Mouse (Mus musculus) CH12.LX (cell line): ENCODE data around the gene Vkorc1l1. TPM values are rescaled to one million over a fixed set of nuclear protein-coding genes. Genes with fewer than 3 reads are reported as not detected.

Experiments
- DNase-seq: peaks from one replicate; pipeline ENCODE4 v3.0.0-alpha.2; 2013; ENCODE audit errors: extremely low read depth
- H3K27ac ChIP-seq: 2 replicates; pipeline ENCODE4 v1.5.1; 2012; ENCODE audit warnings: low read depth, mild to moderate bottlenecking, control low read depth, moderate library complexity; ENCODE audit not compliant: insufficient read depth
- H3K27me3 ChIP-seq: replicated peaks from 2 replicates; pipeline ENCODE3; 2012; ENCODE audit warnings: inconsistent platforms
- H3K36me3 ChIP-seq, 2 experiments: replicated peaks in 1 of 2; 2 replicates each; pipeline versions ENCODE3 to v1.6.1; 2012; ENCODE audit warnings: inconsistent platforms in 1 of 2, low read length in 1 of 2, mild to moderate bottlenecking in 1 of 2, mixed read lengths in 1 of 2, moderate library complexity in 1 of 2; ENCODE audit not compliant: control insufficient read depth in 1 of 2, insufficient read depth in 1 of 2
- H3K4me1 ChIP-seq, 2 experiments: 2 replicates each; pipeline ENCODE4 v1.6.1; 2012; ENCODE audit warnings: inconsistent platforms in 1 of 2, moderate library complexity in 1 of 2; ENCODE audit not compliant: insufficient read depth in 2 of 2, control insufficient read depth in 1 of 2
- H3K4me2 ChIP-seq: 2 replicates; pipeline ENCODE4 v1.6.1; 2012; ENCODE audit warnings: low read depth, mild to moderate bottlenecking, control low read depth; ENCODE audit not compliant: poor library complexity, insufficient read depth, severe bottlenecking
- H3K4me3 ChIP-seq, 3 experiments: fragments of 150-350 bp in 1 of 3; sonication (generic) in 1 of 3; replicated peaks in 1 of 3; 2 replicates each; pipeline versions ENCODE3 to v1.5.1; 2011 to 2012; ENCODE audit warnings: low read depth in 2 of 3, low read length in 2 of 3, mild to moderate bottlenecking in 2 of 3, moderate library complexity in 2 of 3, control low read depth in 1 of 3, improper control_type of control experiment in 1 of 3, inconsistent platforms in 1 of 3, mixed read lengths in 1 of 3; ENCODE audit not compliant: poor library complexity in 1 of 3
- H3K79me2 ChIP-seq: replicated peaks from 2 replicates; pipeline ENCODE4 v1.6.1; 2012; ENCODE audit warnings: mild to moderate bottlenecking, moderate library complexity; ENCODE audit not compliant: control insufficient read depth, poor library complexity, insufficient read depth, severe bottlenecking; ENCODE audit errors: extremely low read depth
- H3K9ac ChIP-seq: 2 replicates; pipeline ENCODE4 v1.6.1; 2012; ENCODE audit warnings: low read depth, mild to moderate bottlenecking, control low read depth, moderate library complexity; ENCODE audit not compliant: insufficient read depth
- H3K9me3 ChIP-seq: replicated peaks from 2 replicates; pipeline ENCODE3; 2012; ENCODE audit warnings: low read length, inconsistent platforms, mixed read lengths
- BHLHE40 ChIP-seq: IDR thresholded peaks from 2 replicates; pipeline ENCODE4 v1.6.1; 2011; ENCODE audit warnings: mild to moderate bottlenecking, low read depth, low read length, improper control_type of control experiment
- CHD1 ChIP-seq: IDR thresholded peaks from 2 replicates; pipeline ENCODE4 v1.6.1; 2012; ENCODE audit warnings: low read depth, low read length, improper control_type of control experiment, inconsistent platforms
- CHD2 ChIP-seq: IDR thresholded peaks from 2 replicates; pipeline ENCODE4 v1.6.1; 2011; ENCODE audit warnings: low read length, improper control_type of control experiment
- CTCF ChIP-seq, 2 experiments: IDR thresholded peaks in 1 of 2; conservative IDR thresholded peaks in 1 of 2; 2 replicates each; pipeline ENCODE4 v1.5.1; 2011 to 2012; ENCODE audit warnings: low read depth in 2 of 2, low read length in 2 of 2, improper control_type of control experiment in 1 of 2, inconsistent platforms in 1 of 2, mild to moderate bottlenecking in 1 of 2, moderate library complexity in 1 of 2
- E2F4 ChIP-seq: IDR thresholded peaks from 2 replicates; pipeline ENCODE4 v1.6.1; 2011; ENCODE audit warnings: low read depth, low read length, improper control_type of control experiment; ENCODE audit not compliant: insufficient replicate concordance
- ELF1 ChIP-seq: IDR thresholded peaks from 2 replicates; pipeline ENCODE4 v1.6.1; 2014; ENCODE audit warnings: low read depth, mild to moderate bottlenecking, inconsistent platforms, low read length, improper control_type of control experiment
- EP300 ChIP-seq: IDR thresholded peaks from 2 replicates; pipeline ENCODE4 v1.6.1; 2011; ENCODE audit warnings: low read length, improper control_type of control experiment
- ETS1 ChIP-seq: conservative IDR thresholded peaks from 2 replicates; pipeline ENCODE4 v1.6.1; 2012; ENCODE audit warnings: low read depth, mild to moderate bottlenecking, inconsistent platforms, low read length, improper control_type of control experiment, moderate library complexity
- GABPA ChIP-seq: IDR thresholded peaks from 2 replicates; pipeline ENCODE4 v1.6.1; 2012; ENCODE audit warnings: low read depth, low read length, improper control_type of control experiment, inconsistent platforms; ENCODE audit not compliant: insufficient replicate concordance
- HCFC1 ChIP-seq: IDR thresholded peaks from 2 replicates; pipeline ENCODE4 v1.6.1; 2012; ENCODE audit warnings: low read depth, mild to moderate bottlenecking, inconsistent platforms, low read length, improper control_type of control experiment
- IRF4 ChIP-seq: IDR thresholded peaks from 2 replicates; pipeline ENCODE4 v1.6.1; 2014; ENCODE audit warnings: low read depth, mild to moderate bottlenecking, inconsistent platforms, low read length, improper control_type of control experiment
- JUN ChIP-seq: IDR thresholded peaks from 2 replicates; pipeline ENCODE4 v1.6.1; 2011; ENCODE audit warnings: low read depth, mild to moderate bottlenecking, low read length, improper control_type of control experiment, moderate library complexity; ENCODE audit not compliant: insufficient read depth
- JUND ChIP-seq: conservative IDR thresholded peaks from 2 replicates; pipeline ENCODE4 v1.6.1; 2011; ENCODE audit warnings: low read depth, low read length, improper control_type of control experiment
- KAT2A ChIP-seq: IDR thresholded peaks from 2 replicates; pipeline ENCODE4 v1.6.1; 2012; ENCODE audit warnings: low read length, improper control_type of control experiment, inconsistent platforms; ENCODE audit not compliant: insufficient replicate concordance
- MAFK ChIP-seq: IDR thresholded peaks from 2 replicates; pipeline ENCODE4 v1.6.1; 2011; ENCODE audit warnings: low read length, improper control_type of control experiment; ENCODE audit not compliant: insufficient replicate concordance
- MAX ChIP-seq: IDR thresholded peaks from 2 replicates; pipeline ENCODE4 v1.6.1; 2011; ENCODE audit warnings: low read length, improper control_type of control experiment
- MAZ ChIP-seq: IDR thresholded peaks from 2 replicates; pipeline ENCODE4 v1.6.1; 2012; ENCODE audit warnings: low read depth, mild to moderate bottlenecking, inconsistent platforms, low read length, improper control_type of control experiment, moderate library complexity
- MEF2A ChIP-seq: IDR thresholded peaks from 2 replicates; pipeline ENCODE4 v1.6.1; 2014; ENCODE audit warnings: low read depth, mild to moderate bottlenecking, inconsistent platforms, low read length, improper control_type of control experiment, borderline replicate concordance
- MXI1 ChIP-seq: IDR thresholded peaks from 2 replicates; pipeline ENCODE4 v1.6.1; 2011; ENCODE audit warnings: mild to moderate bottlenecking, low read depth, low read length, improper control_type of control experiment
- MYC ChIP-seq: IDR thresholded peaks from 2 replicates; pipeline ENCODE4 v1.6.1; 2011; ENCODE audit warnings: low read depth, mild to moderate bottlenecking, improper control_type of control experiment, low read length
- NELFE ChIP-seq: IDR thresholded peaks from 2 replicates; pipeline ENCODE4 v1.6.1; 2011; ENCODE audit warnings: low read depth, low read length, improper control_type of control experiment
- NRF1 ChIP-seq: IDR thresholded peaks from 2 replicates; pipeline ENCODE4 v1.6.1; 2014; ENCODE audit warnings: low read depth, mild to moderate bottlenecking, inconsistent platforms, low read length, improper control_type of control experiment, moderate library complexity
- PAX5 ChIP-seq: IDR thresholded peaks from 2 replicates; pipeline ENCODE4 v1.6.1; 2012; ENCODE audit warnings: low read length, inconsistent platforms, mixed read lengths
- POLR2A ChIP-seq: IDR thresholded peaks from 2 replicates; pipeline ENCODE4 v1.6.1; 2011; ENCODE audit warnings: low read depth, mild to moderate bottlenecking, improper control_type of control experiment, low read length
- POLR2AphosphoS2 ChIP-seq: IDR thresholded peaks from 2 replicates; pipeline ENCODE4 v1.6.1; 2011; ENCODE audit warnings: low read depth, low read length, improper control_type of control experiment
- RAD21 ChIP-seq: IDR thresholded peaks from 2 replicates; pipeline ENCODE4 v1.6.1; 2011; ENCODE audit warnings: low read depth, mild to moderate bottlenecking, low read length, improper control_type of control experiment, moderate library complexity
- RCOR1 ChIP-seq: conservative IDR thresholded peaks from 2 replicates; pipeline ENCODE4 v1.6.1; 2012; ENCODE audit warnings: low read depth, mild to moderate bottlenecking, inconsistent platforms, low read length, improper control_type of control experiment
- SIN3A ChIP-seq: IDR thresholded peaks from 2 replicates; pipeline ENCODE4 v1.6.1; 2012; ENCODE audit warnings: low read length, improper control_type of control experiment, inconsistent platforms
- SMC3 ChIP-seq: IDR thresholded peaks from 2 replicates; pipeline ENCODE4 v1.6.1; 2011; ENCODE audit warnings: low read depth, low read length, improper control_type of control experiment
- TBP ChIP-seq: conservative IDR thresholded peaks from 2 replicates; pipeline ENCODE4 v1.6.1; 2011; ENCODE audit warnings: low read depth, low read length, improper control_type of control experiment
- TCF12 ChIP-seq: IDR thresholded peaks from 2 replicates; pipeline ENCODE4 v1.6.1; 2014; ENCODE audit warnings: low read depth, mild to moderate bottlenecking, inconsistent platforms, low read length, improper control_type of control experiment
- UBTF ChIP-seq: IDR thresholded peaks from 2 replicates; pipeline ENCODE4 v1.6.1; 2012; ENCODE audit warnings: low read depth, mild to moderate bottlenecking, inconsistent platforms, low read length, improper control_type of control experiment, moderate library complexity
- USF1 ChIP-seq: IDR thresholded peaks from 2 replicates; pipeline ENCODE4 v1.6.1; 2014; ENCODE audit warnings: low read depth, mild to moderate bottlenecking, inconsistent platforms, low read length, improper control_type of control experiment
- USF2 ChIP-seq: conservative IDR thresholded peaks from 2 replicates; pipeline ENCODE4 v1.6.1; 2011; ENCODE audit warnings: low read depth, low read length, improper control_type of control experiment
- ZC3H11A ChIP-seq: IDR thresholded peaks from 2 replicates; pipeline ENCODE4 v1.6.1; 2012; ENCODE audit warnings: low read depth, mild to moderate bottlenecking, inconsistent platforms, low read length, improper control_type of control experiment
- ZKSCAN1 ChIP-seq: IDR thresholded peaks from 2 replicates; pipeline ENCODE4 v1.6.1; 2012; ENCODE audit warnings: low read depth, inconsistent platforms, low read length, improper control_type of control experiment, borderline replicate concordance
- ZMIZ1 ChIP-seq: IDR thresholded peaks from 2 replicates; pipeline ENCODE4 v1.6.1; 2012; ENCODE audit warnings: low read depth, mild to moderate bottlenecking, inconsistent platforms, low read length, improper control_type of control experiment
- ZNF384 ChIP-seq: IDR thresholded peaks from 2 replicates; pipeline ENCODE4 v1.6.1; 2012; ENCODE audit warnings: low read depth, low read length, improper control_type of control experiment, inconsistent platforms
- dilution Hi-C: fragments of 300-500 bp; cut with MboI; formaldehyde crosslinking; loops from 2 replicates; pipeline ENCODE4 v1.14.3; 2020; ENCODE audit warnings: low sequenced_read_pairs; ENCODE audit not compliant: extremely low pct_unique_long_range_greater_than_20kb, extremely low pct_ligation_motif_present
- in situ Hi-C: fragments of 300-500 bp; cut with MboI; formaldehyde crosslinking; loops from 3 replicates; pipeline ENCODE4 v1.14.3; 2019; ENCODE audit warnings: low sequenced_read_pairs, low pct_ligation_motif_present, low pct_unique_long_range_greater_than_20kb, mixed read lengths
- polyA plus RNA-seq: library from polyadenylated mRNA; unstranded; fragments of >175 nt; gene quantifications from 2 replicates; pipeline ENCODE4 v1.2.1, GENCODE M21; 2012; ENCODE audit warnings: low read depth; ENCODE audit not compliant: insufficient read length
- total RNA-seq, 2 experiments: library from RNA; depleted of rRNA; stranded (reverse); fragments of 300-350 nt in 1 of 2; fragments of >200 nt in 1 of 2; gene quantifications; 2 replicates each; pipeline ENCODE4 v1.2.3; 2012 to 2014

Vkorc1l1 gene
- total and polyA plus RNA-seq, 3 experiments, result 8.7 to 33.1 (median 31.4) TPM

GRCm38 (mm10) chr5:130002301-130003146 is 60.8 kb downstream of the Vkorc1l1 start, which contains the start of gene Gusb:
Gusb (minus strand) TSS chr5:130003049.
- TF ChIP-seq PAX5 (no peak), ZC3H11A (no peak), BHLHE40 (peak; percentile 58), MXI1 (peak; percentile 79; the same call in 1 of the 2 replicates), POLR2A (peak; percentile 90), JUND (no peak), ELF1 (peak; percentile 78), CHD2 (no peak), USF2 (peak; percentile 88), NRF1 (peak; percentile 68), KAT2A (peak; percentile 45; the same call in 1 of the 2 replicates), MYC (peak; percentile 93), SMC3 (no peak), MAFK (no peak), IRF4 (peak; percentile 78), EP300 (peak; percentile 64; the same call in 1 of the 2 replicates), SIN3A (peak; percentile 84; the same call in 1 of the 2 replicates), TBP (peak; percentile 82), JUN (peak; percentile 55), USF1 (peak; percentile 93), RCOR1 (peak; percentile 66), MAZ (no peak), TCF12 (peak; percentile 79), MEF2A (peak; percentile 95), MAX (peak; percentile 73), HCFC1 (peak; percentile 85), GABPA (no peak), ZNF384 (no peak), NELFE (peak; percentile 74), POLR2AphosphoS2 (no peak), CHD1 (no peak), E2F4 (no peak), ZMIZ1 (peak; percentile 60), RAD21 (no peak), ZKSCAN1 (no peak), CTCF (conservative IDR thresholded peaks at IDR 0.05 in 1 of 2, IDR thresholded peaks at IDR 0.05 in 1 of 2; ENCODE audit: low read depth in 2 of 2, low read length in 2 of 2) (no peak), UBTF (peak; percentile 80; the same call in 1 of the 2 replicates), ETS1 (peak; percentile 79)
- TF ChIP-seq, all 38 proteins: peak for 23
- peaks cover 17 to 35% of the 10 kb centered on the region in 2 experiments for H3K36me3 ChIP-seq
- in situ Hi-C loops, result no loop called here
- H3K9me3 ChIP-seq, result peaks cover 14% of the 10 kb centered on the region
- peak; percentile 93 for DNase-seq
- peak within 1 kb of the TSS; percentile 93 for H3K4me2 ChIP-seq
- H3K9ac ChIP-seq, result peak within 1 kb of the TSS; percentile 46
- H3K79me2 ChIP-seq, result peaks cover 15% of the 10 kb centered on the region
- peak within 1 kb of the TSS; percentile 79 for H3K27ac ChIP-seq
- H3K4me3 ChIP-seq, result peak within 1 kb of the TSS; percentile 79 to 86 (median 83)
- no peaks in the 10 kb centered on the region for H3K27me3 ChIP-seq
- H3K4me1 ChIP-seq, result peaks cover 12 to 47% of the 10 kb centered on the region in 2 experiments
- dilution Hi-C loops, result no loop called here
